Mouse (Mus musculus) MEL-GATA-1-ER (cell line): ENCODE measurements at regions not wholly inside any gene's neighbourhood (a gene's known extent, or its start where the extent isn't known, plus 50 kb on each side); places are given as distances from the start of the nearest gene placed in this dataset.

Source experiments
- DNase-seq: peaks from one replicate; pipeline ENCODE4 v3.0.0-alpha.2; 2012; ENCODE audit warnings: low read depth; ENCODE audit errors: extremely low read depth

DNA sequence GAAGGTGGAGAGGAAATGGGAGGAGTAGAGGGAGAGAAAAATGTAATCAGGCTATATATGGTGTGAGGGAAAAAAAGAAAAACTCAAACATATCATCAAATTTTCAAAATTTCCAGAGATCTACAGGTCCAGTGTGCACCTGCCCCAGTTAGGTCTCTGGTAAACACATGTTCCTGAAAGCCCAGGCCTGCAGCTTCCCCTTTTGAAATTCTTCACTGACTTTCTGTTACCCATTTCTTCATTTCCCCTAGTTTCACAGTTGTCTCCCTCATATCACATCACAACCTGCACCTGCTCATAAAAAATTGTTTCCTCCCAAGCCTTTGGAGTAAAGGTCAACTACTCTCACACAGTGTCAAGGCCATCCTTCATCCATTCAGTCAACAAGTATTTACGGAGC, 236.9 kb upstream of the Ldb2 start:
- no peak for DNase-seq

DNA sequence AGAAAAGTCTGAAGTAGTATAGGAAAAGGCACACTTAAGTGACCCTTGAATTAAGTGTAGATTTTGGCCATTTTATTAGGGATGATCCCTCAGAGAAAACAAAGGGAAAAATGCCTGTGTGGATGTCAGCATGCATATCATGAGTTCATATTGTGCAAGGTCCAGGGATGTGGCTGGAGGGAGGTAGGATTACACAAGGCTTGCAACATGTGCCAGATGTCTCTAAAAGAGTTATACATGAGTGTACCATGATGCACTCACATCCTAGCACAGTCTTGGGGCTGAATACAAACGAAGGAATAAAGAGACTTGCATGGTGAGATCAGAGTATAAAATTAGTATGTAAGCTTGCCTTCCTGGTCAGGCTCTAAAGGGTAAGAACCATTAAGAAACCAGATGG, 233.7 kb upstream of the Ldb2 start:
- no peak for DNase-seq

DNA sequence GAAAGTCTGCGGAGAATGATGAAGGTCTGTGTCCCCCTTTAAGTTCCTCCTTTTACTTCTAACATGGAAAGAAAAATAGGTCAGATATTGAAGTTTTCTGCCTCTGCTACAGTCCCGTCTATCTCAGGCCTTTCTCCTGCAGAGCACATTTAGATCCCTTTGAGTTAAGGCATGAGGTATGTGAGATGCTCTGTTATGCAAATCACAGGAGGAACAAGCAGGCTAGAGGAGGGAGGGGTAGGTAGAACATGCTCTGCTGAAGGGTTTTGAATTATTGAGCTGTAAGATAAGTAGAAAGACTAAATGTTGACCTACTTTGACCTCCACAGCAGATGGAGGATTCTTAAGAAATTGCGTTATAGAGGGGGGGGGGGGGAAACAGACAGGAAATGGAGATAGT, 228.4 kb upstream of the Ldb2 start:
- DNase-seq: no peak

DNA sequence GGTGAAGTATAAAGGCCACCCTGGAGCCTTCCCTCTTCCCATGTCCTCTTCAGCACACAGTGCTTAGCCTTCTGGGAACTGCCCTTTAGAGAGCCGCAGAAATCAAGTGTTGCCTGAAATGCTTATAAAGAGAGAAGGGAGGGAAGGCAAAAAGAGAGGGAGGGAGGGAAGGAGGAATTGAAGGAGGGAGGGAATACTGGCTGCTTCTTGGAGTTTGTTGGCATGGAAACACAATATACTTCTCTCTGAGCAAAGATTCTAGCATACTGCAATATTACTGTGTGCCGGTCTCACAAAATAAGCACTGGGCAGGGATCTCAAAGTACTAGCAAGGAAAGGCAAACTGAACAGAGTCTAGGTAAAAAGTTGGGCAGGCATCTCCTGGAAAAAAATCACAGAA, 225.9 kb upstream of the Ldb2 start:
- DNase-seq: no peak

DNA sequence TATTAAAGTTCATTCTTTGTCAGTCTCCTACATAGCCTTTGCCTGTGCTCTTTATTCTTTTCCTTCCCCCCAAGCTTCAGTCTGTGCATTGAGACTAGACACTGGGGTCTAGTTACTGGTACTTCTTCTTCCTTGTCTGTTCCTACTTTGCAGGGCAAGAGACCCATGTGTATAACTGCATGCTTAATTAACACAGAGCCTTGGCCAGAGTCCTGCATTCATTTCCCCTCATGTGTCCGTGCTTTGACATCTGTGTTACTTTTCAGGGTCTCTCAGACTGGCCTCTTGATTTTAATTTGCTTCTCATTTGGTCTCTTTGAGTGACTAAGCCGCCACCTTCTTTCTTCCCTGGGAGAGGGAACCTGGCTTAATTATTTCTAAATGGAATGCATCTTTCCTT, 208.4 kb upstream of the Ldb2 start:
- DNase-seq: no peak

DNA sequence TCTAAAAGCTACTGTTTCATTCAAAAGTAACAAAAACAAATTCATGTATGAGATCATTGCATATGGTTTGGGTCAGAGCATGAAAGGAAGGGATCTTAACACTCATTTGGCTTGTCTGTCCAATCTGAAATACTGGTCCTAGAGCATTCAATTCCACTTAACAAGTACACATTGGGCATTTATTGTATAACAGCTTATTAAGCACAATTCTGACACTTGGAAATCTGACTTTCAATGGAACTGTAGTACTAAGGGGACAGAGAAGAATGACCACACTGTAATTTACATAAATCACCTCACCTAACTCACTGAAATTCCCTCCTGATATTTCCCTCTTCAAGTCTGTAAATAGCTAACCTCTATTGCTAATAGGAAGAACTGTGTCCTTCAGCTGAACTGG, 201.5 kb upstream of the Ldb2 start:
- DNase-seq: no peak

DNA sequence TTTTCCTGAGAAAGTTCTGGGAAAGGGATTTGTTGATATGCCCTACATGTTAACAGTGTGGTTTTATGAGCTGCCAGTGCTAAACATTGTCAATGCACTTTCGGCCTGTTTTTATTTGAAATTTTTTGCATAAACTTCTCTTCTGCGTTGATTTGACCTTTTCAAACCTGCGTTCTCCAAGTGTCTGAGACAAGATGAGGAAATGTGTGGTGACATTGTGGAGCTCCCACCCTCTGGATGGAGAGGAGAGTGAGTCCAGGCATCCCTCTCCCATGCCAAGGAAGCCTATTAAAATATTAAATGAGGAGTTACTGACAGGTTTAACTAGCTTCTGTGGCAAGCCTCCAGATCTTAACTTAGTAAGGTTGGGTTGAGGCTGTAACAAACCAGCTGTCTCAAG, 199.6 kb upstream of the Ldb2 start:
- DNase-seq: no peak

DNA sequence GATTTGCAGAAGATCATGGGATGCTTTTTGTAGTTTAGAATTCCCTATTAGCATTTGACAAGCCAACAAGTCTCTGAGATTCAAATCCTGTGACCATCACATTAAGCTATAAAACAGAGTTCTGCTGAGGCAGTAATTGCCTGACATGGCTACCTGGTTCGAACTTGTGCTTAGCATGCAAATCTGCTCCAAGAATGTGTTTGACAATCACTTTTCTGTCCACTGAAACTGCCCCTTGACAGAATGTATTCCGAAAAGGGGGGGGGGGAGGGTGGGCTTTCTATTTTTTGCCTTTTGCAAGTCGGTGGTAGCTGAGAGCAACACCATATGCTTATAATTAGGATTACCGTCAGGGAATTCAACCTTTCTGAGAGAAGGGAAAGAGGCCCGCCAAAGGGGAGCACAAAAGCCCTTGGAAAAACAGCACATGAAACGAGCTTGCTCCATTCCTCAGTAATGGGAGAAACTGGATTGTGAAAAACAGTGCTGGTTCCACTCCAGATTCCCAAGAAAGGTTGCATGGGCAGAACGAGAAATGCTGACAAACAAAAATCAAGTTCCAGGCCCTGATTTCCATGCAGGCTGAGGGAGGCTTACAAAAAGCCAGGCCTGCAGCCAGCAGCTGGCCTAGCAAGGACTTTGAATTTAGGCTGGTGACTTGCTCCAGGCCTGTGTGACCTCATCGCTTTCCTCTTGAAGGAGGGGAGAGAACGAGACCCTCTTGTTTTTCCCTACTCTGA, 176.1 kb upstream of the Ldb2 start:
- DNase-seq: no peak

DNA sequence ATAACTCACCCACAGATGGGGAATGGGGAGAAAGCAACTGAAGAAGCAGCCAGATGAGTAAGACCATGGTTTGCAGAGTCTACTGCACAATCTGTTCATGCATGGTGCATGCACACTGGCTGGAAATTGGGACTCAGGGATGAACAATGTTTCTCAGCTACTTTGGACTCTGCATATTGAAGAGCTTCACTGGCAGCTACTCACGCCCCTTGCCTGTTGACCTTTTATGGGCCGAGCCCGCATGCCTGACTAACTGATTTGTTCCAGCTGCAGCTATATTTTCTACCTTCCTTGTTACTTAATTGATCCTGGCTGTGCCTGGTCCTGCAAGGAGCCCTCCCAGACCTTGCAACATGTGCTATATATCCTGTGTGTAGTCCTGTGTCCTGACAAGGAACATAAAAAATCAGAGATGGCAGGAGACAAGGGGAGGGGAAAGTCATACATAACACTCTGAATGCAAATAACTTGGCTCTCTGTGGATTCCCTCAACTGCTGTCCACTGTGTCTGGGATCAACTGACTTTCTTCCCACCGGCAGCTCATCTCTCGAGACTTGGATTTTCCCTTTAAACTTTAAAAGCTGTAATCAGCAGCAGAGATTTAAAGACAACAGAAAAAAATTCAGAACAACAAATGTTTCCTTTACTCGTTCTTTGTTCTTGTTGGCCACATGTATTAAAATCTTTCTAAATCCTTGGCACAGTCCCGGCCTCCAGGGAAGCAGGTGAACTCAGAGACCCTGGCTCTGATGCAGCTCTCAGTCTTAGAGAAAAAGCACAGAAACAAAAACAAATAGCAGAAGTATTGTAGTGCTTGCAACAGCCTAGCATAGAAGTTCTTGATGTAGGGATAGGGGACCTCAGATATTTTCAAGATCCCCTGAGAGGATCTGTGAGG, 143.8 kb upstream of the Ldb2 start:
- no peak for DNase-seq

DNA sequence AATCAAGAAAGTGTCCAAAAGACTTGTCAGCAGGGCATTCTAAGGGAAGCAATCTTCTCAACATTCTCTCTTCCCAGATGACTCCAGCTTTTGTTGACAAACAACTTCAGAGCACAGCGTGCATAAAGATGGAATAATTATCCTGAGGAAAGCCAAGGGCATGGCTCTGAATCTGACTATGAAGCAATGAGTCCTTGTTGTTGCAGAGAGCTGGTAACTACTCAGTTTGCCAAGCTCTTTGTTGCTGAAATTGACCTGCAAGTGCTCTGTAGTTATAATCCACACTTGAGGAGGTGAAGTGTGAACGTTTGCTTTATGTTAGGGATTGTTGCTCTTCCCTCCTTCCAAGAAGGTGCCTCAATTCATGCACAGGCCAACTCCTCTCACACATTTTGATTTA, 143.1 kb upstream of the Ldb2 start:
- DNase-seq: no peak

DNA sequence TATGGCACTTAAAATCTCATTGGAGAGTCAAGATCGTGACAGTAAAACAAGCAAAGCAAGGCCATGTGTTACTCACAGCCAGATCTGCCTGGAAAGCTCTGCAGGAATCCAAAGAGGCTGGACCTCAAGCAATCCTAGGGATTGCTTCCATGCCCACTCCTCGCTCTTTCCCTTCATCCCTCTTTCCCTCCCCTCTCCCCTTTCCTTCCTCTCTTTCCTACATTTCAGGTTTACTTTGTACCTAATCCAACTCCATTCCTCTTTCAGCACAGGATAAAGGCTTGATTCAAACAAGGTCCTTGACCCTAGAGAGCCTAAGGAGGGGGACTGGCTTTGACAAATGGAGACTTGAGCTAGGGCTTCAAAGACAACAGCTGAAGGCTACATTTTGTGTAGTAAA, 126.0 kb upstream of the Ldb2 start:
- no peak for DNase-seq

DNA sequence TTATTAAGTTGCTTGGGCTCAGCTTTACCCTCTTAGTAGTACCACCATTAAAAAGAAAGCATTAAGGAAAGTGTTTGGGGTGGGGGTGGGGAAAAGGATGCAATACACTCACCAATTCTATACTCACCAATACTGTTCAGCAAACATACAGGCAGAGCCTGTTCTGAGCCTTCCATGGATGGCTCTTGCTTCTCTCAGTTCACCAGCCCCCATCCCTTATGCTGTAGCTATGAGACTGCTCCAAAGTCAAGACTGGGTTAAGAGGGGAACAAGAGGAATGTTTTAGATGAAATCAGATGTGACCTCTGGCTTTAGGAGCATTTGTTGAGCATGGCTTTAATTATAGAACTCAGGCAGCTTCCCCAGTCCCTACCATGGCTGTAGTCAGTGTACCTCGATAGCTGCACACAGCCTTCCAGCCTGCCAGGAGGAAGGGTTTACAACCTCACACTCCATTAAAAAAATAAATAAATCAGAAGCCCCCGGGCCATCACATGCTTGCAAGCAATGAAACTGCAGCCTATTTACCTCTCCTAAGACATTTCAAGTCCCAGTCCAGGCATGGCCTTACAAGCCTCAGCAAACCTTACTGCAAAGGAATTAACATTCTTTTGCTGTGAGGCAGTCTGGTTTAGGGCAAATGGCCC, 122.8 kb upstream of the Ldb2 start:
- no peak for DNase-seq

DNA sequence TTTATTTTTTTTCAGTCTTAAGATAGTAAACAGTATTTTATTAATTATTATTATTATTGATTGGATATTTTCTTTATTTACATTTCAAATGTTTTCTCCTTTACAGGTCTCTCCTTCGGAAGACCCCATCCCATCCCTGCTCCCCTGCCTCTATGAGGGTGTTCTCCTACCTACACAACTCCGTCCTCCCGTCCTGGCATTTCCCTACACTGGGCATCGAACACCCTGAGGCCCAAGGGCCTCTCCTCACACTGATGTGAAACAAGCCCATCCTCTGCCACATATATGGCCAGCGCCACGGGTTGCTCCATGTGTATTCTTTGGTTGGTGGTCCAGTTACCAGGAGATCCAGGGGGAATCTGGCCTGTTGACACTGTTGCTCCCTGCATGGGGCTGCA, 118.3 kb upstream of the Ldb2 start:
- DNase-seq: no peak

DNA sequence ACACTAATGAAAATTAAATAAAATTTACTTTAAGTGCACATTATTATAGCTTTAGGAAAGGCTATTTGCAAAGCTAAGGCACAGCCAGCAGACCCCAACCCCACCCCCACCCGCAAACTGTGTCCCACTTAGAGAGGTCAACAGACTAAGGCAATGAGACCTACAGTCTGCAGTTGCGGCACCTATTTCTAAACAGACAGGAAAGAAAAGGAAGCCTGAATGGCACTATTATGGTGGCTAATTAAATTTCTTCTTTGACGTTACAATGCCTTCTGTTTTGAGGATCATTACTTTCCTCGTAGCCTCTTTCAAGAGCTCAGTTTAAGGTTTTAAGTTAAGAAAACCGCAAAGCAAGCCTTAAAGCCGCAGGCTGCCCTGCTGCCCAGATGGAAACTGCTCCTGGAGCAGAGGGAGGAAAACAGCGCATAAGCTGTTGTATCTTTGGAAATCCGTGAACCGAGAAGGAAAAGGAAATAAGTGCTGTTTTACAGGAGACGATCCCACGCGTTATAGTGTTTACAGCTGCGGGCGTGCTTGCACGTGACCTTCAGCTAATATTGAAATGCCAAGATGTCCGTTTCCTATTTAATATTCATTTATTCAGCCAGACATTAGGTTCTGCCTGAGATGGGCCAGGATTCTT, 117.8 kb upstream of the Ldb2 start:
- no peak for DNase-seq

DNA sequence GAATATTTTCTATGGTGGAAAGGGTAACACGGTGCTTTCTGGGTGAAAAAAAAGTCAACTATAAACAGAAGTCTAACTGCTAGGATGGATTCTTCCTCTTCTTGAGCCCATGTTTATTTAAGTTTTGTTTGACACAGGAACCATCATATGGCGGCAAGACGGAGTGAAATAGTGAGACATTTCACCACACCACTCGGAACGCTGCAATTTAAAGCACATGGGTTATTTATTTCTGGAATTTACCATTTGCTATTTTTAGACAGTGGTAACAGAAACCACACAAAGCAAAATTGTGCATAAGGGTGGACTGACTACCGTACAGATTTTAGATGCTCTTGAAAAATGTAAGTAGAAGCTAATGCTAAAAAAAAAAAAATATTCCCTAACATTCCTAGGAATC, 103.1 kb upstream of the Ldb2 start:
- no peak for DNase-seq

DNA sequence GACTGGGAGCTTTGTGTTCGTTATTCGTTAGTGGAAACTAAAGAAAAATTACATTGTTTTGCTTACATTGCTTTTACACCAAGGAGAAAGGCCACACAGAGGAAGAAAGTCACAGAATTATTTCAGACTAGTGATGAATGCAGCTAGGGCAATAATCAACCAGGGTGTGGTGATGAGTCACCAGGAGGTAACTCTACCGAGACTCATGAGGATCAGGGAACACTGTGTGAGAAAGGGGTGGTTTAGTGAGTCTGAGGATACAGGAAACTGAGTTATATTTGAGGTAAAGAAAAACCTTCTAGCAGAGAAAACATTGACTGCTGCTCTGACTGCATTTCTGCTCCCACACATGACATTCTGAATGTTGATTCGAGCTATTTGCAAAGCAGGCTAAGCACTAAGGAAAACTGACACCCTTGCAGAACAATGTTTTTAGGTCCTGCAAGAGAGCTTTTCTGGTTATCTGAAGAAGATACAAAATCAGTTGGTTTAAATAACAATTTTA, 87.1 kb upstream of the Ldb2 start:
- DNase-seq: no peak

DNA sequence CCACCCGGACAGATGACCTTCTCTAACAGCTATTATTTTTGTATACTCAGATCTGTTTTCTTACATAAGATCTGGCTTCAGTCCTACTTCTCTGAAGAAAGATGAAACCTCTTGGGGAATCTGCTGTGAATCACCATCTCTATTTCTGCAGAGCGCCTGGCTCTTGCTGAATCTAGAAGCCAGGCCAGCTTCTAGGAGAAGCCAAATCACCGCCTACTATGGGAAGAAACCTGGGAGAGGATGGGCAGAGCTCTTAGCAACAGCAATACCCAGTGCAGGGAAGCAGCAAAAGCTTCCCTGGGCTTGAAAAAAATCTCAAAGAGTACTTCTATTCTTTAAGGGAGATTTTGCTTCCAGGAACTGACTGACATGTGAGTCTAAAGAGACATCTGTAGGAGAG, 77.5 kb upstream of the Ldb2 start:
- DNase-seq: no peak

DNA sequence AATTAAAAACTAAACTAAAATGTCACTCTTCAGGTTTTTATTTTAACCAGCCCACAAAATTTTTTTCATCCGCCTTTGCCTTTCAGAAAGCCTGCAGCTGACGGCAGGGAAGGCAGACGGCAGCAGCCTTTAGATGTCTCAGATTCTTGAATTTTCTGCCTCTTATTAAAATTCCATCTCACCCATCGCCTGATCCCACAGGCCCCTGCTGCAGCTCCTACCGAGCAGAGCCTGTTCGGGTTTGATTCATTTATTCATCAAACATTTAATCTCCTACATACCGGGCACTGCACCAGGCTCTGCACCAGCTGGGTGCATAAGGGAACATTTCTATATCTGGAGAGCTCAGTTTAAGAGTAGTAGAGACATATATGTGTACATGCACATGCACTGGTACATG, 72.8 kb upstream of the Ldb2 start:
- DNase-seq: no peak

DNA sequence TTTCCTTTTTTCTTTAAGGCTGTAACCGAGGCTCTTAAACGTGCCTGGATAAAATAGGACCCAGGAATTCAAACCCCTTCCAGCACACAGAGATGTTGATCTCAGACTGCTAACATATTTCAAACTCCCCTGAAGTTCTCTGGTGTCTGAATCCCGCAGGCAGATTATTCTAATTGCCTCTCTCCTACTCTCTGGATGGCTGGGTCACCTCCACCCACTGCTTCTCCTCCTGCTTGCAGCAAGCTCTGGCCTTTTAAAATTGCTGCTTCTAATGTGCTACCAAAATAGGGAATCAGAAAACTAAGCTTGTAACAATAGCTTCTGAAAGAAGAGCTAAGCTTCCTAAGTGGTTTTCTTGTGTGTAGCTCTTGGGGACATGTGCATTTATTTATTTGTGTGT, 64.4 kb upstream of the Ldb2 start:
- no peak for DNase-seq

DNA sequence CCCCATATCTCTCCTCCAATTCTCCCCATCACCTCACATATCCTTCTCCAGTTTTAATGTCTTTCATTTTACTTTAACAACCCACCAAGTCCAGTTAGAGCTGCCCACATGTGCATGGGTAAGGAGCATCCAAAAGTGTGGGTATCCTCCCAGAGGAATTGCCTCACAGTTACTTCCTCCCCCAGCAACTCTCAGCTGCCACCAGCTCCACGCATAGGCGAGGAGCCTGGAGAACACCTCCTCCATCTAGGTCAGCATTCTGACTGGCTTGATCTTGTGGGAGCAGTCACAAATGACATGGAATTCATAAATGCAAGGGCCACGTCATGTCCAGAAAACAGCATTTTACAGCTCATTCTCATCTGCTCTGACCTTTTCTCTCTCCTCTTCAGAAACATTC, 63.9 kb upstream of the Ldb2 start:
- DNase-seq: no peak

DNA sequence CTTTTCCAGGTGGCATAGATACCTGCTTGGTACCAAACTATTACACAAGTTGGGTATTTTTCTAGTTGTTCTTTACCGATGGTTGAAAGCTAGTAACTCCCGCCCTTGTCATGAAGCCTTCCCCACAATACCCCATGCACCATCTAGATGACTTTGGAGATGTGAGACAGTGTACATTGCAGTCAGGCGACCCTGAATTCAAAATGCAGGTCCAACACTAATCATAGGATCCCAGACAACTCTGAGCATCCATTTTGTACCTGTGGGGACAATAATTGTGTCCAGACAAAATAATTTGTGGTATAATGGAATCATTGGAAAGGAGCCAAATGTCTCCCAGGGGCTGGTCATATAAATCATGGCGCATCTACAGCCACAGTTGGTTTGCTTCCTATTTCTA, 54.7 kb upstream of the Ldb2 start:
- no peak for DNase-seq
